Mouse (Mus musculus): Measurements from ENCODE around the gene Epha1. TPM values are rescaled to one million over a fixed set of nuclear protein-coding genes. Genes with fewer than 3 reads are reported as not detected.

The Epha1 gene
- polyA plus RNA-seq, 1 experiment from 2014 or later, result 1.4 TPM

- Histone ChIP-seq H3K4me3 (ENCODE audit: low read depth, low read length) (no peak overlapping the region), H3K36me3 (ENCODE audit: control insufficient read depth, insufficient read depth, low read length) (no peaks in the 10 kb centered on the region), H3K9me3 (ENCODE audit: control insufficient read depth, low read length) (no peaks in the 10 kb centered on the region), H3K27me3 (replicated peaks; ENCODE audit: control insufficient read depth, insufficient read depth, low read length) (no peaks in the 10 kb centered on the region), H3K9ac (ENCODE audit: low read depth, low read length) (no peak overlapping the region), H3K4me2 (no peak overlapping the region), H3K27ac (ENCODE audit: low read depth, low read length) (no peak overlapping the region), H3K4me1 (replicated peaks; ENCODE audit: control insufficient read depth, insufficient read depth, low read length) (no peaks in the 10 kb centered on the region)
- DNase-seq (ENCODE audit: low spot score) (no peak), ATAC-seq (replicated peaks; ENCODE audit: low FRiP score) (no peak)
- 66% methylated on average over 2 of the region's 2 CpGs for WGBS
These were observed 62.5 kb downstream of the Epha1 start for GRCm38 (mm10) chr6:42310427-42311053.

GRCm38 (mm10) chr6:42309816-42310378 lies 63.2 kb downstream of the Epha1 start:
- Histone ChIP-seq H3K9me3 (ENCODE audit: control insufficient read depth, low read length) (no peaks in the 10 kb centered on the region), H3K4me1 (replicated peaks; ENCODE audit: control insufficient read depth, insufficient read depth, low read length) (no peaks in the 10 kb centered on the region), H3K27me3 (replicated peaks; ENCODE audit: control insufficient read depth, insufficient read depth, low read length) (no peaks in the 10 kb centered on the region), H3K4me2 (no peak overlapping the region), H3K36me3 (ENCODE audit: control insufficient read depth, insufficient read depth, low read length) (no peaks in the 10 kb centered on the region), H3K4me3 (ENCODE audit: low read depth, low read length) (no peak overlapping the region), H3K9ac (ENCODE audit: low read depth, low read length) (no peak overlapping the region), H3K27ac (ENCODE audit: low read depth, low read length) (no peak overlapping the region)
- no peak for ATAC-seq (replicated peaks; ENCODE audit: low FRiP score)
- DNase-seq (ENCODE audit: low spot score), result no peak
- 42% methylated on average over 8 of the region's 8 CpGs for WGBS

Other genes with a start within 250 kb of the Epha1 start
- not detected in 2 replicates for gene Tas2r139, start 232.3 kb downstream of the Epha1 start, polyA plus RNA-seq (2014; fragmentation: Nextera tagmentation; extraction: Ambion mirVana)
- not detected in 2 replicates for gene Tas2r144, start 157.9 kb downstream of the Epha1 start, polyA plus RNA-seq (2014; fragmentation: Nextera tagmentation; extraction: Ambion mirVana)
- 10.4 and 13.0 TPM in 2 replicates for gene Gstk1, start 127.3 kb downstream of the Epha1 start, polyA plus RNA-seq (2014; fragmentation: Nextera tagmentation; extraction: Ambion mirVana)
- gene Tmem139, start 111.3 kb downstream of the Epha1 start, polyA plus RNA-seq (2014; fragmentation: Nextera tagmentation; extraction: Ambion mirVana), result 0.38 TPM in 1 of 2 replicates, not detected in the other
- gene Casp2, start 108.3 kb downstream of the Epha1 start, polyA plus RNA-seq (2014; fragmentation: Nextera tagmentation; extraction: Ambion mirVana), result 44.5 and 46.1 TPM in 2 replicates
- 0.23 and 0.29 TPM in 2 replicates for gene Clcn1, start 86.6 kb downstream of the Epha1 start, polyA plus RNA-seq (2014; fragmentation: Nextera tagmentation; extraction: Ambion mirVana)
- 0.04 and 0.08 TPM in 2 replicates for gene Fam131b, start 48.6 kb downstream of the Epha1 start, polyA plus RNA-seq (2014; fragmentation: Nextera tagmentation; extraction: Ambion mirVana)
- gene Zyx, start 23.6 kb downstream of the Epha1 start, polyA plus RNA-seq (2014; fragmentation: Nextera tagmentation; extraction: Ambion mirVana), result 113 TPM in 2 replicates
- not detected in 2 replicates for gene Tas2r143, start 27.0 kb upstream of the Epha1 start, polyA plus RNA-seq (2014; fragmentation: Nextera tagmentation; extraction: Ambion mirVana)
- gene Tas2r135, start 32.2 kb upstream of the Epha1 start, polyA plus RNA-seq (2014; fragmentation: Nextera tagmentation; extraction: Ambion mirVana), result not detected in 2 replicates
- not detected in 2 replicates for gene Tas2r126, start 61.3 kb upstream of the Epha1 start, polyA plus RNA-seq (2014; fragmentation: Nextera tagmentation; extraction: Ambion mirVana)
- gene Olfr458, start 91.9 kb upstream of the Epha1 start, polyA plus RNA-seq (2014; fragmentation: Nextera tagmentation; extraction: Ambion mirVana), result not detected in 2 replicates
- not detected in 2 replicates for gene Olfr457, start 103.1 kb upstream of the Epha1 start, polyA plus RNA-seq (2014; fragmentation: Nextera tagmentation; extraction: Ambion mirVana)
- gene Olfr456, start 113.9 kb upstream of the Epha1 start, polyA plus RNA-seq (2014; fragmentation: Nextera tagmentation; extraction: Ambion mirVana), result not detected in 2 replicates
- not detected in 2 replicates for gene Olfr455, start 174.3 kb upstream of the Epha1 start, polyA plus RNA-seq (2014; fragmentation: Nextera tagmentation; extraction: Ambion mirVana)
- gene Tcaf3, start 224.4 kb upstream of the Epha1 start, polyA plus RNA-seq (2014; fragmentation: Nextera tagmentation; extraction: Ambion mirVana), result not detected in 2 replicates

All from liver, embryonic 11.5 days (tissue).